Mouse (Mus musculus): Measurements from ENCODE around the gene Ncoa7. TPM values are rescaled to one million over a fixed set of nuclear protein-coding genes. Genes with fewer than 3 reads are reported as not detected.

Ncoa7 gene
- polyA plus RNA-seq, 1 experiment = 65.5 TPM

- H3K4me1 ChIP-seq (ENCODE audit: control insufficient read depth, insufficient read depth, low read length) = peaks cover 5% of the 10 kb centered on the region; the same call in 1 of the 2 replicates
- no peak for DNase-seq
- H3K27ac ChIP-seq (ENCODE audit: insufficient read depth, low read length) = no peak overlapping the region
- no peaks in the 10 kb centered on the region for H3K27me3 ChIP-seq (ENCODE audit: control insufficient read depth, insufficient read depth, low read length)
- no peak for TF ChIP-seq POLR2A (IDR thresholded peaks at IDR 0.05; ENCODE audit: borderline replicate concordance, insufficient read depth, low read length)
- no peak for TF ChIP-seq CTCF (IDR thresholded peaks at IDR 0.05; ENCODE audit: borderline replicate concordance, insufficient read depth, low read depth, low read length)
- no peak overlapping the region for H3K4me3 ChIP-seq (replicated peaks; ENCODE audit: insufficient read depth, low read depth, low read length)
- 94% methylated on average over 5 of the region's 5 CpGs for WGBS
Measured at GRCm38 (mm10) chr10:30840824-30841223, 37.7 kb upstream of the Ncoa7 start.

GRCm38 (mm10) chr10:30838188-30838587 lies 35.1 kb upstream of the Ncoa7 start:
- no peak overlapping the region for H3K4me3 ChIP-seq (replicated peaks; ENCODE audit: insufficient read depth, low read depth, low read length)
- no peaks in the 10 kb centered on the region for H3K4me1 ChIP-seq (ENCODE audit: control insufficient read depth, insufficient read depth, low read length)
- WGBS = 15% methylated on average over 1 of the region's 1 CpGs
- no peak overlapping the region for H3K27ac ChIP-seq (ENCODE audit: insufficient read depth, low read length)
- no peak for DNase-seq
- TF ChIP-seq POLR2A (IDR thresholded peaks at IDR 0.05; ENCODE audit: borderline replicate concordance, insufficient read depth, low read length) (no peak), CTCF (IDR thresholded peaks at IDR 0.05; ENCODE audit: borderline replicate concordance, insufficient read depth, low read depth, low read length) (no peak)
- H3K27me3 ChIP-seq (ENCODE audit: control insufficient read depth, insufficient read depth, low read length) = no peaks in the 10 kb centered on the region

DNA sequence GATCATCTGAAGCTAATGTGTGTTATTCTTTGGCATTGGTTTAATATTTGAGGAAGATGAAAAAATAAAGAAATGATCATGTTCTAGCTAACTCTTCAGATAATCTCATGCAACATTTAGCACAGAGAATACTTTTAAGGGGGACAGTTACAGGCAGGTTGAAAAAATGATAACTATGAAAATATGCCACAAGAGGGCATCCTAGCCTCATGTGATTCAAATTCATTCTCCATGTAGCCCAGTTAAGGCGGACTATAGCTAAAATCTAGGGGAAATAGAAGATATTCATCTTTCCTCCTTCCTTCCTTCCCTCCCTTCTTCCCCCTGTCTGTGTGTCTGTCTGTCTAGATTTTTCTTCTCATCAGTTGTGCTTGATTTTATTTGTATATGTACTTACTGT lies 21.9 kb upstream of the Ncoa7 start:
- WGBS = 6% methylated on average over 1 of the region's 1 CpGs
- DNase-seq = peak in 1 of 2 experiments; percentile 46
- TF ChIP-seq POLR2A (IDR thresholded peaks at IDR 0.05; ENCODE audit: borderline replicate concordance, insufficient read depth, low read length) (no peak), CTCF (IDR thresholded peaks at IDR 0.05; ENCODE audit: borderline replicate concordance, insufficient read depth, low read depth, low read length) (peak; percentile 14; the same call in 1 of the 2 replicates)
- Histone ChIP-seq H3K4me1 (ENCODE audit: control insufficient read depth, insufficient read depth, low read length) (no peaks in the 10 kb centered on the region), H3K4me3 (replicated peaks; ENCODE audit: insufficient read depth, low read depth, low read length) (no peak overlapping the region), H3K27ac (ENCODE audit: insufficient read depth, low read length) (no peak overlapping the region), H3K27me3 (ENCODE audit: control insufficient read depth, insufficient read depth, low read length) (no peaks in the 10 kb centered on the region)

- TF ChIP-seq CTCF (IDR thresholded peaks at IDR 0.05; ENCODE audit: borderline replicate concordance, insufficient read depth, low read depth, low read length) = peak; percentile 64
- peak; percentile 23; the same call in 1 of the 2 replicates for TF ChIP-seq POLR2A (IDR thresholded peaks at IDR 0.05; ENCODE audit: borderline replicate concordance, insufficient read depth, low read length)
- H3K27me3 ChIP-seq (ENCODE audit: control insufficient read depth, insufficient read depth, low read length) = no peaks in the 10 kb centered on the region
- peak overlapping the region; percentile 86; the same call in 1 of the 2 replicates for H3K27ac ChIP-seq (ENCODE audit: insufficient read depth, low read length)
- WGBS = under 1% methylated on average over 11 of the region's 11 CpGs
- H3K4me1 ChIP-seq (ENCODE audit: control insufficient read depth, insufficient read depth, low read length) = no peaks in the 10 kb centered on the region
- peak; percentile 85 to 88 for DNase-seq
- peak overlapping the region; percentile 99 for H3K4me3 ChIP-seq (replicated peaks; ENCODE audit: insufficient read depth, low read depth, low read length)
Measured at GRCm38 (mm10) chr10:30810967-30811293, 7.8 kb upstream of the Ncoa7 start.

- H3K4me3 ChIP-seq (replicated peaks; ENCODE audit: insufficient read depth, low read depth, low read length) = peak overlapping the region; percentile 99
- DNase-seq = peak; percentile 52 to 65
- H3K27ac ChIP-seq (ENCODE audit: insufficient read depth, low read length) = peak overlapping the region; percentile 86; the same call in 1 of the 2 replicates
- TF ChIP-seq POLR2A (IDR thresholded peaks at IDR 0.05; ENCODE audit: borderline replicate concordance, insufficient read depth, low read length) (no peak), CTCF (IDR thresholded peaks at IDR 0.05; ENCODE audit: borderline replicate concordance, insufficient read depth, low read depth, low read length) (no peak)
- whole genome bisulfite sequencing = 5% methylated on average over 9 of the region's 9 CpGs
- H3K27me3 ChIP-seq (ENCODE audit: control insufficient read depth, insufficient read depth, low read length) = no peaks in the 10 kb centered on the region
- no peaks in the 10 kb centered on the region for H3K4me1 ChIP-seq (ENCODE audit: control insufficient read depth, insufficient read depth, low read length)
Measured at GRCm38 (mm10) chr10:30810247-30810966, 7.3 kb upstream of the Ncoa7 start.

- 0 out of 2 replicates have a peak, but pooled peaks have one; percentile 10 for TF ChIP-seq POLR2A (IDR thresholded peaks at IDR 0.05; ENCODE audit: borderline replicate concordance, insufficient read depth, low read length)
- no peak for TF ChIP-seq CTCF (IDR thresholded peaks at IDR 0.05; ENCODE audit: borderline replicate concordance, insufficient read depth, low read depth, low read length)
- 5% methylated on average over 7 of the region's 7 CpGs for WGBS
- Histone ChIP-seq H3K27ac (ENCODE audit: insufficient read depth, low read length) (peak overlapping the region; percentile 100), H3K27me3 (ENCODE audit: control insufficient read depth, insufficient read depth, low read length) (no peaks in the 10 kb centered on the region), H3K4me1 (ENCODE audit: control insufficient read depth, insufficient read depth, low read length) (peaks cover 2% of the 10 kb centered on the region; the same call in 1 of the 2 replicates), H3K4me3 (replicated peaks; ENCODE audit: insufficient read depth, low read depth, low read length) (peak overlapping the region; percentile 98)
- DNase-seq = peak in 1 of 2 experiments; percentile 48
Measured at GRCm38 (mm10) chr10:30803587-30804253, 594 bp upstream of the Ncoa7 start.

- peak; percentile 55 to 73 for DNase-seq
- Histone ChIP-seq H3K27ac (ENCODE audit: insufficient read depth, low read length) (peak overlapping the region; percentile 100), H3K4me3 (replicated peaks; ENCODE audit: insufficient read depth, low read depth, low read length) (peak overlapping the region; percentile 98), H3K4me1 (ENCODE audit: control insufficient read depth, insufficient read depth, low read length) (peaks cover 4% of the 10 kb centered on the region), H3K27me3 (ENCODE audit: control insufficient read depth, insufficient read depth, low read length) (no peaks in the 10 kb centered on the region)
- no peak for TF ChIP-seq POLR2A (IDR thresholded peaks at IDR 0.05; ENCODE audit: borderline replicate concordance, insufficient read depth, low read length)
- TF ChIP-seq CTCF (IDR thresholded peaks at IDR 0.05; ENCODE audit: borderline replicate concordance, insufficient read depth, low read depth, low read length) = peak; percentile 32; the same call in 1 of the 2 replicates
- 4% methylated on average over 8 of the region's 8 CpGs for WGBS
Measured at GRCm38 (mm10) chr10:30802033-30802432, 1.1 kb downstream of the Ncoa7 start.
